Mouse (Mus musculus) liver, adult 2 months (tissue): ENCODE measurements around the gene Scaf11. TPM values are rescaled to one million over a fixed set of nuclear protein-coding genes. Genes with fewer than 3 reads are reported as not detected.

Experiments used
- DNase-seq: peaks from one replicate; pipeline ENCODE4 v3.0.0-alpha.2; 2011; ENCODE audit warnings: low read depth, low spot score; ENCODE audit errors: extremely low read depth
- H3K27ac ChIP-seq: fragments of 200-500 bp; replicated peaks from 2 replicates; pipeline ENCODE4 v1.5.1; 2012; ENCODE audit warnings: low read depth, mild to moderate bottlenecking, control low read depth, inconsistent platforms, low read length; ENCODE audit not compliant: insufficient read depth
- H3K27me3 ChIP-seq: fragments of 200-500 bp; 2 replicates; pipeline ENCODE4 v1.6.1; 2012; ENCODE audit warnings: mild to moderate bottlenecking, moderate library complexity, low read length, inconsistent platforms; ENCODE audit not compliant: control insufficient read depth, insufficient read depth
- H3K36me3 ChIP-seq: fragments of 200-500 bp; 2 replicates; pipeline ENCODE4 v1.6.1; 2012; ENCODE audit warnings: low read length, inconsistent platforms; ENCODE audit not compliant: control insufficient read depth, insufficient read depth
- H3K4me1 ChIP-seq: fragments of 200-500 bp; 2 replicates; pipeline ENCODE4 v1.6.1; 2011; ENCODE audit warnings: low read length; ENCODE audit not compliant: control insufficient read depth, insufficient read depth
- H3K4me3 ChIP-seq: fragments of 200-500 bp; 2 replicates; pipeline ENCODE4 v1.5.1; 2011; ENCODE audit warnings: low read depth, mild to moderate bottlenecking, control low read depth, low read length, moderate library complexity; ENCODE audit not compliant: insufficient read depth
- H3K79me2 ChIP-seq: fragments of 200-500 bp; 2 replicates; pipeline ENCODE4 v1.6.1; 2012; ENCODE audit warnings: inconsistent platforms, mild to moderate bottlenecking, low read length, moderate library complexity; ENCODE audit not compliant: control insufficient read depth, insufficient read depth
- H3K9ac ChIP-seq: fragments of 200-500 bp; 2 replicates; pipeline ENCODE4 v1.6.1; 2012; ENCODE audit warnings: low read depth, mild to moderate bottlenecking, control low read depth, inconsistent platforms, low read length
- CTCF ChIP-seq: fragments of 200-500 bp; IDR thresholded peaks from 2 replicates; pipeline ENCODE4 v1.5.1; 2011; ENCODE audit warnings: low read depth, low read length, control low read depth
- POLR2A ChIP-seq: fragments of 200-500 bp; IDR thresholded peaks from 2 replicates; pipeline ENCODE4 v1.6.1; 2011; ENCODE audit warnings: low read length, control low read depth; ENCODE audit not compliant: insufficient read depth; ENCODE audit errors: extremely low read depth
- WGBS: fragments of 180-500 bp; shearing (Covaris S2); methylation state at CpG from one replicate; pipeline ENCODE4 v1.1.7; 2018; 5-methylcytosine and 5-hydroxymethylcytosine counted together
- polyA plus RNA-seq: library from polyadenylated mRNA; depleted of rRNA; stranded (reverse); fragments of >200 nt; gene quantifications from 2 replicates; pipeline ENCODE4 v1.2.3, GENCODE M21; 2012
- total RNA-seq: library from RNA; depleted of rRNA; stranded (reverse); fragments of >200 nt; gene quantifications from 2 replicates; pipeline ENCODE4 v1.2.3, GENCODE M21; 2014

Scaf11 gene
- total and polyA plus RNA-seq, 2 experiments: 12.1 to 29.2 TPM

- no peak overlapping the region for H3K27ac ChIP-seq
- WGBS: 95% methylated on average over 5 of the region's 5 CpGs
- TF ChIP-seq CTCF (no peak), POLR2A (no peak)
- H3K4me3 ChIP-seq: no peak overlapping the region
- H3K79me2 ChIP-seq: no peaks in the 10 kb centered on the region
- DNase-seq: no peak
- peaks cover 8% of the 10 kb centered on the region; the same call in 1 of the 2 replicates for H3K4me1 ChIP-seq
- H3K9ac ChIP-seq: no peak overlapping the region
- peaks cover 25% of the 10 kb centered on the region for H3K36me3 ChIP-seq
- no peaks in the 10 kb centered on the region for H3K27me3 ChIP-seq
These were observed 55.1 kb downstream of the Scaf11 start for GRCm38 (mm10) chr15:96405548-96405947.

GRCm38 (mm10) chr15:96398333-96398732 is 62.3 kb downstream of the Scaf11 start:
- no peak for DNase-seq
- Histone ChIP-seq H3K27me3 (no peaks in the 10 kb centered on the region), H3K9ac (no peak overlapping the region), H3K36me3 (peaks cover 31% of the 10 kb centered on the region), H3K4me3 (no peak overlapping the region), H3K79me2 (no peaks in the 10 kb centered on the region), H3K27ac (no peak overlapping the region), H3K4me1 (peaks cover 3% of the 10 kb centered on the region; the same call in 1 of the 2 replicates)
- WGBS: 97% methylated on average over 10 of the region's 10 CpGs
- no peak for TF ChIP-seq CTCF
- no peak for TF ChIP-seq POLR2A

GRCm38 (mm10) chr15:96396641-96397344 is 63.9 kb downstream of the Scaf11 start:
- H3K36me3 ChIP-seq: peaks cover 21% of the 10 kb centered on the region
- peaks cover 3% of the 10 kb centered on the region; the same call in 1 of the 2 replicates for H3K4me1 ChIP-seq
- H3K9ac ChIP-seq: no peak overlapping the region
- 89% methylated on average over 8 of the region's 8 CpGs for WGBS
- TF ChIP-seq CTCF: no peak
- no peaks in the 10 kb centered on the region for H3K79me2 ChIP-seq
- DNase-seq: no peak
- no peaks in the 10 kb centered on the region for H3K27me3 ChIP-seq
- no peak overlapping the region for H3K27ac ChIP-seq
- H3K4me3 ChIP-seq: no peak overlapping the region

- H3K4me1 ChIP-seq: peaks cover 3% of the 10 kb centered on the region; the same call in 1 of the 2 replicates
- no peak overlapping the region for H3K27ac ChIP-seq
- H3K4me3 ChIP-seq: no peak overlapping the region
- no peak for TF ChIP-seq POLR2A
- TF ChIP-seq CTCF: no peak
- WGBS: 98% methylated on average over 6 of the region's 6 CpGs
- no peaks in the 10 kb centered on the region for H3K27me3 ChIP-seq
- no peaks in the 10 kb centered on the region for H3K79me2 ChIP-seq
- H3K9ac ChIP-seq: no peak overlapping the region
- DNase-seq: no peak
- peaks cover 26% of the 10 kb centered on the region for H3K36me3 ChIP-seq
These were observed 65.6 kb downstream of the Scaf11 start for GRCm38 (mm10) chr15:96395071-96395470.

GRCm38 (mm10) chr15:96392878-96393277 is 67.8 kb downstream of the Scaf11 start:
- no peak overlapping the region for H3K27ac ChIP-seq
- no peak overlapping the region for H3K4me3 ChIP-seq
- H3K79me2 ChIP-seq: no peaks in the 10 kb centered on the region
- H3K36me3 ChIP-seq: peaks cover 26% of the 10 kb centered on the region
- H3K9ac ChIP-seq: no peak overlapping the region
- no peak for DNase-seq
- H3K4me1 ChIP-seq: no peaks in the 10 kb centered on the region
- H3K27me3 ChIP-seq: no peaks in the 10 kb centered on the region
- WGBS: 92% methylated on average over 3 of the region's 3 CpGs
- no peak for TF ChIP-seq CTCF
- TF ChIP-seq POLR2A: no peak

- no peak for DNase-seq
- Histone ChIP-seq H3K27me3 (no peaks in the 10 kb centered on the region), H3K4me3 (no peak overlapping the region), H3K36me3 (peaks cover 13% of the 10 kb centered on the region), H3K9ac (no peak overlapping the region), H3K4me1 (no peaks in the 10 kb centered on the region), H3K27ac (no peak overlapping the region), H3K79me2 (no peaks in the 10 kb centered on the region)
- WGBS: 92% methylated on average over 1 of the region's 1 CpGs
- TF ChIP-seq POLR2A: no peak
- no peak for TF ChIP-seq CTCF
These were observed 72.1 kb downstream of the Scaf11 start for GRCm38 (mm10) chr15:96388565-96388964.
